Mouse (Mus musculus): ENCODE data around the gene Plcl1. TPM values are rescaled to one million over a fixed set of nuclear protein-coding genes. Genes with fewer than 3 reads are reported as not detected.

The Plcl1 gene
- polyA plus RNA-seq (2014; fragmentation: Nextera tagmentation; extraction: Ambion mirVana): 3.8 and 4.1 TPM in 2 replicates

DNA sequence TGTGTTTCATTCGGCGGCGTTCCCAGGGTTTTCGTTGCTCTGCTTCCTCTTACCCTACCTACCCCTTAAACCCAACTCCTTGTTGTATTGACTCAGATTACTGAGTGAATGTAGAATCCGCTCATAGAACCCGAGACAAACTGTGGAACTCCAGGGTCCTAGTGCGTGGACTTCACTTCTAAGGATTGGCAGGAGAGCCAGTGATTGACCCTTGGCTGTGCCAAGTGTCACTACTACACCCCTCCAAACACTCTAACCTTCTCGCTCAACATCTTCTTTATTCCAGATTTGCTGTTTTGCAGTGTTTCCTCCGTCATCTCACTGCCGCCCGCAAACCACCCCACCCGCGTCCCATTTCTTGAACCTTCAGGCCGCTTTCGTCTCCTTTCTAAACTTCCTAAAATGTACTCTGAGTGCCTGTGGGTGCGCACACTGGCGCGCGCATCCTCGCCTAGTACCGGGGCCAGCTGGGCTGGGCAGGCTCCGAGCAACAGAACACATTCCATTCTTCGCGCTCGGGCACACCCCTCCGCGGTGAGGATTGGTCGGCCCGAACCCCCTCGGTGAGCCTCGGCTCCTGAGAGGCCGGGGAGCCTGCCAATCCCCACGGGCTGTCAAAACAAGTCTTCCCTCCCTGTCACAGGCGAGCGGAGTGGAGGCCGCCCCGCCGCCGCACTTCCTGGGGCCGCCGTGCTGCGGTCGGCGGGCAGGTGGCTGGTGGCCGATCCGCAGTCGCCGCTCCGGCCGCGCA, at the start of gene Plcl1:
Plcl1 (plus strand) TSS at position 650 of the 751 bp plus-strand sequence.
- H3K27me3 ChIP-seq (ENCODE audit: control insufficient read depth, insufficient read depth, low read length): no peaks in the 10 kb centered on the region
- H3K9ac ChIP-seq (replicated peaks; ENCODE audit: low read depth, low read length): peak within 1 kb of the TSS; percentile 58
- peaks cover 9% of the 10 kb centered on the region; the same call in 1 of the 2 replicates for H3K4me1 ChIP-seq (ENCODE audit: control insufficient read depth, insufficient read depth, low read length)
- peak within 1 kb of the TSS; percentile 76 for H3K4me3 ChIP-seq (ENCODE audit: low read depth, low read length)
- H3K36me3 ChIP-seq (ENCODE audit: control insufficient read depth, insufficient read depth, low read length): no peaks in the 10 kb centered on the region
- H3K9me3 ChIP-seq (ENCODE audit: control insufficient read depth, low read depth, low read length): 0 out of 2 replicates have a peak, but pooled peaks cover 5% of the 10 kb centered on the region
- ATAC-seq (ENCODE audit: insufficient number of reproducible peaks, insufficient read depth, low FRiP score, low read depth): peak; percentile 99
- 2% methylated on average over 47 of the region's 51 CpGs for WGBS
- peak within 1 kb of the TSS; percentile 52; the same call in 1 of the 2 replicates for H3K27ac ChIP-seq (ENCODE audit: low read length)
- peak within 1 kb of the TSS; percentile 99 for H3K4me2 ChIP-seq (replicated peaks; ENCODE audit: low read depth, low read length)

DNA sequence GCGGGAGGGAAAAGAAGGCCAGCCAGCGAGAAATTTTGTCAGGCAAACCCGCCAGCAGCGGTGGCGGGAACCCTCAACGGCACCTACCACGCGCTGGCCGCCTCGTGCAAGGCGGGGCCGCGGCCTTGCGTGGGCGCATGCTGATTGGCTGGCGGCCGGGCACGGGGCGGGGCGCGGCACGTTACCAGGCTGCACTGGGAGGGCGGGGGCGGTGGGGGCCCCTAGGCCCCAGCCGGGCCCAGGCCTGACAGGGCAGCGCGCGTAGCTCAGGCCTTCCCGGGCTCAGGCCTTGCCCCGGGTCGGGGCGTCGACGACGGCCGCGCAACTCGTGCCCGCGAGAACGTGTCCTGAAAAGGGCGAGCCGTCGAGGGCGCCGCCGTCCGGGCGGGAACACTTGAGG, 43.1 kb upstream of the Plcl1 start:
- peak overlapping the region; percentile 57 for H3K4me2 ChIP-seq (replicated peaks; ENCODE audit: low read depth, low read length)
- peaks cover 10% of the 10 kb centered on the region for H3K9me3 ChIP-seq (ENCODE audit: control insufficient read depth, low read depth, low read length)
- peak; percentile 23; the same call in 1 of the 2 replicates for ATAC-seq (ENCODE audit: insufficient number of reproducible peaks, insufficient read depth, low FRiP score, low read depth)
- H3K9ac ChIP-seq (replicated peaks; ENCODE audit: low read depth, low read length): no peak overlapping the region
- 43% methylated on average over 48 of the region's 49 CpGs for WGBS
- H3K4me1 ChIP-seq (ENCODE audit: control insufficient read depth, insufficient read depth, low read length): 0 out of 2 replicates have a peak, but pooled peaks cover 3% of the 10 kb centered on the region
- H3K4me3 ChIP-seq (ENCODE audit: low read depth, low read length): peak overlapping the region; percentile 38; the same call in 1 of the 2 replicates
- no peak overlapping the region for H3K27ac ChIP-seq (ENCODE audit: low read length)
- H3K36me3 ChIP-seq (ENCODE audit: control insufficient read depth, insufficient read depth, low read length): no peaks in the 10 kb centered on the region
- H3K27me3 ChIP-seq (ENCODE audit: control insufficient read depth, insufficient read depth, low read length): peaks cover 12% of the 10 kb centered on the region

DNA sequence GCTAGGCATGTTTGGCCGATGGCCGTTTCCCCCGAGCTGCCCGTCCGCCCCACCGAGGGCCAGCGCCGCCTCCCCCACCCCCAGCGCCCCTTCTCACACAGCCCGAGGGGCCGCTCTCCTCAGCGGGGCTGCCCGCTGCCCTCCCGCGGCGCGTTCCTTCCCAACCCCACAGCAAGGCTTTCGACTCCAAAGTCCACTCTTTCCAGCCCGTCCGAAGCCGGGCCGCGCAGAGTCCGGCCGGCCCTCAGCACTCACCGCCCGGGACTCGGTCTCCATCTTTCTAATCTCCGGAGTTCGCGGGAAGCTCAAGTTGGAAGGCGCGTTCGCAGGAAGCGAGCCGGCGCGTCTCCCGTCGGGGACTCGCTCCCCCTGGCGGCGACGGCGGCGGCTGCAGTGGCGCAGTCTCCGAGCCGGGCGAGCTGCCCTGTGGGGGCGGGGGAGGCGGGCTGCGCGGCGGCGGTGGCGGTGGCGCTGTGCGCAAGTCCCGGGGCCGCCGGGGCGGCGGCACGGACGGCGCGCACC, 42.6 kb upstream of the Plcl1 start, which contains the start of gene Boll:
Boll (minus strand) TSS at position 426 of the 522 bp plus-strand sequence.
- ATAC-seq (ENCODE audit: insufficient number of reproducible peaks, insufficient read depth, low FRiP score, low read depth): peak; percentile 61
- H3K27ac ChIP-seq (ENCODE audit: low read length): no peak within 1 kb of the TSS
- peak within 1 kb of the TSS; percentile 57 for H3K4me2 ChIP-seq (replicated peaks; ENCODE audit: low read depth, low read length)
- peak within 1 kb of the TSS; percentile 38 for H3K4me3 ChIP-seq (ENCODE audit: low read depth, low read length)
- no peak within 1 kb of the TSS for H3K9ac ChIP-seq (replicated peaks; ENCODE audit: low read depth, low read length)
- H3K4me1 ChIP-seq (ENCODE audit: control insufficient read depth, insufficient read depth, low read length): 0 out of 2 replicates have a peak, but pooled peaks cover 3% of the 10 kb centered on the region
- H3K36me3 ChIP-seq (ENCODE audit: control insufficient read depth, insufficient read depth, low read length): no peaks in the 10 kb centered on the region
- WGBS: 13% methylated on average over 66 of the region's 68 CpGs
- peaks cover 10% of the 10 kb centered on the region for H3K9me3 ChIP-seq (ENCODE audit: control insufficient read depth, low read depth, low read length)
- peaks cover 12% of the 10 kb centered on the region for H3K27me3 ChIP-seq (ENCODE audit: control insufficient read depth, insufficient read depth, low read length)

DNA sequence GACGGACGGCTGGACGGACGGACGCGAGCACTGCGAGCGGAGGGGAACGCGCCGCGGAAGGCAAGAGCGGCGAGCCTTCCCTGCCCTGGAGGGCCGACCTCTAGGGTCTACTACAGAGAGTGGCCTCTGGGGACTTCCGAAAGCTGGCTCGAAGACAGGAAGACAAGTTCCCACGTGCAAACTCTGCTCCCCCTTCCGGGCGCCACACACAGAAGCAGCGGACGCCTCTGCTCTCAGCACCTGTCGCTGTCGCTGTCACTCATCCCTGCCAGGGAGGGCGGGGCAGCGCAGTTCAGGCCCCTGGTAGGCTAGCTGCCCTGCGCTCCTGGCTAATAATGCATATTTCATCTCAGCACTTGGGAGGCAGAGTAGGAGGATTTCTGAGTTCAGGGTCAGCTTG, 42.1 kb upstream of the Plcl1 start:
- 4% methylated on average over 23 of the region's 27 CpGs for WGBS
- Histone ChIP-seq H3K9me3 (ENCODE audit: control insufficient read depth, low read depth, low read length) (peaks cover 10% of the 10 kb centered on the region), H3K9ac (replicated peaks; ENCODE audit: low read depth, low read length) (no peak overlapping the region), H3K4me1 (ENCODE audit: control insufficient read depth, insufficient read depth, low read length) (0 out of 2 replicates have a peak, but pooled peaks cover 3% of the 10 kb centered on the region), H3K4me2 (replicated peaks; ENCODE audit: low read depth, low read length) (peak overlapping the region; percentile 57), H3K27ac (ENCODE audit: low read length) (no peak overlapping the region), H3K36me3 (ENCODE audit: control insufficient read depth, insufficient read depth, low read length) (no peaks in the 10 kb centered on the region), H3K4me3 (ENCODE audit: low read depth, low read length) (peak overlapping the region; percentile 38), H3K27me3 (ENCODE audit: control insufficient read depth, insufficient read depth, low read length) (peaks cover 12% of the 10 kb centered on the region)
- ATAC-seq (ENCODE audit: insufficient number of reproducible peaks, insufficient read depth, low FRiP score, low read depth): peak; percentile 81

DNA sequence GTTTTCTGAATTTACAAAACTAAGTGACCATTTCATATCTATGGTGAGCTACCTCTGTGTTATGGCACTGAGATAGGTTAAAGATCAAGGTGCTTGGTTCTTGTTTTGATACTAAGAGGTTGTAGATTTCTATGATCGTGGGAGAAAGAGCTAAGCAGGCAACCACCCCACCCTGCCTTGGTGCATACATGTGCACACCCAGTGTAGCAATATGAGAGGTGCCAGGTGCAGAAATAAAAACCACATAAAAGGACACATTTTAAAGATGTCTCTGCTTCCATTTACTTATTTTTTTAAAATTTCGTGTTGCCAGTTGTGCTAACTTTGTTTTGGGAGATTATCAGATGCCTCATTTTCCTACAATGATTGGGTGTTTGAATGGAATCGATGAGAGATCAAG, 33.1 kb upstream of the Plcl1 start:
- Histone ChIP-seq H3K4me3 (ENCODE audit: low read depth, low read length) (no peak overlapping the region), H3K36me3 (ENCODE audit: control insufficient read depth, insufficient read depth, low read length) (no peaks in the 10 kb centered on the region), H3K4me1 (ENCODE audit: control insufficient read depth, insufficient read depth, low read length) (no peaks in the 10 kb centered on the region), H3K27ac (ENCODE audit: low read length) (no peak overlapping the region), H3K27me3 (ENCODE audit: control insufficient read depth, insufficient read depth, low read length) (no peaks in the 10 kb centered on the region), H3K4me2 (replicated peaks; ENCODE audit: low read depth, low read length) (no peak overlapping the region), H3K9ac (replicated peaks; ENCODE audit: low read depth, low read length) (no peak overlapping the region), H3K9me3 (ENCODE audit: control insufficient read depth, low read depth, low read length) (no peaks in the 10 kb centered on the region)
- no peak for ATAC-seq (ENCODE audit: insufficient number of reproducible peaks, insufficient read depth, low FRiP score, low read depth)
- WGBS: 85% methylated on average over 3 of the region's 3 CpGs

DNA sequence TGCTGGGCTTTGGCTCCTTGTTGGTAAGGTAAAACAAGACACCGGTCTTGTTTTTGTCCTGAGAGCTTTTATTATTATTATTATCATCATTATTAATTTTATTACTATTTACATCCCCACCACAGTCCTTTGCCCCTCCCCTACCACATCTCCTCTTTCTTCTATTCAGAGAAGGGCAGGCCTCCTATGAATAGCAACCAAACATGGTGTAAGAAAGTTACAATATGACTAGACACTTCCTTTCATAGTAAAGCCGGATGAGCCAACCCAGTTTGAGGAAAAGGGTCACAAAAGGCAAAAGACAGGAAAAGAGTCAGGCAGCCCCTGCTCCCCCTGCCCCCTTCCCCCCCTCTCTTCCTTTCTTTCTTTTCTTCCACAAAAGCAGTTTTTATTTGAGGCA, 25.2 kb upstream of the Plcl1 start:
- WGBS: 76% methylated on average over 2 of the region's 2 CpGs
- Histone ChIP-seq H3K27ac (ENCODE audit: low read length) (no peak overlapping the region), H3K4me2 (replicated peaks; ENCODE audit: low read depth, low read length) (no peak overlapping the region), H3K27me3 (ENCODE audit: control insufficient read depth, insufficient read depth, low read length) (no peaks in the 10 kb centered on the region), H3K9me3 (ENCODE audit: control insufficient read depth, low read depth, low read length) (no peaks in the 10 kb centered on the region), H3K36me3 (ENCODE audit: control insufficient read depth, insufficient read depth, low read length) (no peaks in the 10 kb centered on the region), H3K4me3 (ENCODE audit: low read depth, low read length) (no peak overlapping the region), H3K4me1 (ENCODE audit: control insufficient read depth, insufficient read depth, low read length) (no peaks in the 10 kb centered on the region), H3K9ac (replicated peaks; ENCODE audit: low read depth, low read length) (no peak overlapping the region)
- no peak for ATAC-seq (ENCODE audit: insufficient number of reproducible peaks, insufficient read depth, low FRiP score, low read depth)

DNA sequence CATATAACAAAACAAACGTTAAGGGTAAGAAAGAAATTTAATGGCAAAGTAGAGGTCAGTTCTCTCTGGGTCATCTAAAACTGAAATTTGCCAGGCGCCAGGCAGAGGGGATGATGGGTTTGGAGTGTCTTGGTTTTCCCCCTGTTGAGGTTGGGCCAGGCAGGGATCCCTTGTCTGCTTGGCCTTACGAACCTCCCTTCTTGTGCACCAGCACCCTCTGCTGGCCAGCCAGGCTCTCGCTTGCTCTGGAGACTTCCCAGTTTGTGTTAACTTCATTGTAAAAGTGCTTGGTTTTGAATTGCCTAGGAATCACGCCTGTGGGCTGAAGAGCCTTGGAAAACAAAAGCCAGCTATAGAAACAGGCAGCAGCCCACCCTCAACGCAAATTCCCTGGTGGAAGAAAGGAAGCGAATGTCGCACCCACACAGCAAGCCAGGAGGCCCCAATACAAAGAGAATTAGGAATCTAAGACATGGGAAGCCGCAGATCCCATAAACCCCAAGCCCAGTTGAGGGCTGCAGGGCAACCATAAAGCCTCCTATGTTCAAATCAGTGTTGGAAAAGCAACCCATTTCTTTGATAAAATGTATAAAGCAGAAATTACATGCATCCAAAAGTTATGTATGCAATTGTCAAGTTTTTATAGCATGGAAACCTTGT, 22.5 kb upstream of the Plcl1 start:
- no peaks in the 10 kb centered on the region for H3K27me3 ChIP-seq (ENCODE audit: control insufficient read depth, insufficient read depth, low read length)
- no peak overlapping the region for H3K4me2 ChIP-seq (replicated peaks; ENCODE audit: low read depth, low read length)
- ATAC-seq (ENCODE audit: insufficient number of reproducible peaks, insufficient read depth, low FRiP score, low read depth): no peak; the same call in 1 of the 2 replicates
- H3K9me3 ChIP-seq (ENCODE audit: control insufficient read depth, low read depth, low read length): no peaks in the 10 kb centered on the region
- H3K27ac ChIP-seq (ENCODE audit: low read length): no peak overlapping the region
- H3K4me3 ChIP-seq (ENCODE audit: low read depth, low read length): no peak overlapping the region
- 18% methylated on average over 9 of the region's 9 CpGs for WGBS
- H3K9ac ChIP-seq (replicated peaks; ENCODE audit: low read depth, low read length): no peak overlapping the region
- H3K36me3 ChIP-seq (ENCODE audit: control insufficient read depth, insufficient read depth, low read length): no peaks in the 10 kb centered on the region
- no peaks in the 10 kb centered on the region for H3K4me1 ChIP-seq (ENCODE audit: control insufficient read depth, insufficient read depth, low read length)

DNA sequence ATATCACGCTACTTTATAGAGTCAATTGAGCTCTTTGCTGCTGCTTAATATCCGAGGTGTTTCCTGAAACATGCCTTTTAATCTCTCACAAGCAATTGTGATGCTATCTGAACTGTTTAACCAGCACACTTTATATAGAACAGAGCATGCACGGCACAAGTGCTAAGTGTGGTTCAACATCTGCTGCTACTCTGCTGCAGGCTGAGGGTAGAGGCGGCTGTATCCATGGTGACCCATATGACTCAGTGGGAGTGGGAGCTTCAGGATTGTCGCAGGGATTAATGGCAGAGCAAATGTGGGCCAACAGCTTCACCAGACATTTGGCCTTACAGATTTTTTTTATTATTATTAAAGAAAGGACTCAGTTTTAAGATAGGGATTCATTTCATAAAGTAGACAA, 5.8 kb upstream of the Plcl1 start:
- Histone ChIP-seq H3K4me2 (replicated peaks; ENCODE audit: low read depth, low read length) (no peak overlapping the region), H3K9ac (replicated peaks; ENCODE audit: low read depth, low read length) (no peak overlapping the region), H3K36me3 (ENCODE audit: control insufficient read depth, insufficient read depth, low read length) (no peaks in the 10 kb centered on the region), H3K27ac (ENCODE audit: low read length) (no peak overlapping the region), H3K27me3 (ENCODE audit: control insufficient read depth, insufficient read depth, low read length) (no peaks in the 10 kb centered on the region), H3K9me3 (ENCODE audit: control insufficient read depth, low read depth, low read length) (no peaks in the 10 kb centered on the region), H3K4me1 (ENCODE audit: control insufficient read depth, insufficient read depth, low read length) (no peaks in the 10 kb centered on the region; the same call in 1 of the 2 replicates), H3K4me3 (ENCODE audit: low read depth, low read length) (no peak overlapping the region)
- WGBS: 50% methylated on average over 5 of the region's 5 CpGs
- no peak for ATAC-seq (ENCODE audit: insufficient number of reproducible peaks, insufficient read depth, low FRiP score, low read depth)

Data from stomach, embryonic 14.5 days (tissue).